Mouse (Mus musculus) heart, adult 11 months (tissue): ENCODE measurements around the gene Alox15.

ENCODE experiments used
- DNase-seq: peaks from one replicate; pipeline ENCODE4 v3.0.0; 2022

The Alox15 gene

DNA sequence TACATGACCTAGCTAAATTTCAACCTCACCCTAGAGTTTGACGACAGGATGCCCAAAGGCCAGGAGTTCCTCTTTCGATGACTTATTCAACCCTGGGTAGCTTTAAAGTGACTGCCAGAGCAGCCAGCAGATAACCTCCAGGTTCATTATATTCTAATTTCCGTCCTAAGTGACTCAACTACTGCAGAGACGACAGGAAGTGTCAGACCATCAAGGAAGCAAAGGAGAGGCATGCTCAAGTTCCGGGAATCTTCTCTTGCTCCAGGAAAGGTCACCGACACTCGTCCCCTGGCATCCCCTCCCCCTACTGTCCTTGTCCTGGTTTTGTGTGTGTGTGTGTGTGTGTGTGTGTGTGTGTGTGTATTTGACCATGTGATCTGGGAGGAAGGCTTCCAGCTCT lies 45.7 kb downstream of the Alox15 start:
- DNase-seq: peak; percentile 87

DNA sequence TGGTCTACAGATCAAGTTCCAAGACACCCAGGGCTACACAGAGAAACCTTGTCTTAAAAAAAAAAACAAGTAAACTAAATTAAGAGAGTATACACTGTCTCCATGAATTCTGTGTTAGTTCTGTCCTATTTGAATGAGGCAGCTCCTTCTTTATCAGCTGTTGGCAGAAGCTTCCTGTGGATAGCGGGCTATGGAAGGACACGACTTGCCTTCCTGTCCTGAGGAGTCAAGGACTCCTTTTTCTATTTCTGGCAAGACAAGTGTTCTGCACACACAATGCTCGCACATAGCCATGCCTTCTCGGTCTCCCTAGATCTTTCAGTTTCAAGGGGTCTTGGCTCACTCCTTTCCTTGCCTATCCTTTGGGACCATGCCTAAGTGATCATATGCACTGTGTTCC lies 49.5 kb downstream of the Alox15 start:
- peak; percentile 94 for DNase-seq

DNA sequence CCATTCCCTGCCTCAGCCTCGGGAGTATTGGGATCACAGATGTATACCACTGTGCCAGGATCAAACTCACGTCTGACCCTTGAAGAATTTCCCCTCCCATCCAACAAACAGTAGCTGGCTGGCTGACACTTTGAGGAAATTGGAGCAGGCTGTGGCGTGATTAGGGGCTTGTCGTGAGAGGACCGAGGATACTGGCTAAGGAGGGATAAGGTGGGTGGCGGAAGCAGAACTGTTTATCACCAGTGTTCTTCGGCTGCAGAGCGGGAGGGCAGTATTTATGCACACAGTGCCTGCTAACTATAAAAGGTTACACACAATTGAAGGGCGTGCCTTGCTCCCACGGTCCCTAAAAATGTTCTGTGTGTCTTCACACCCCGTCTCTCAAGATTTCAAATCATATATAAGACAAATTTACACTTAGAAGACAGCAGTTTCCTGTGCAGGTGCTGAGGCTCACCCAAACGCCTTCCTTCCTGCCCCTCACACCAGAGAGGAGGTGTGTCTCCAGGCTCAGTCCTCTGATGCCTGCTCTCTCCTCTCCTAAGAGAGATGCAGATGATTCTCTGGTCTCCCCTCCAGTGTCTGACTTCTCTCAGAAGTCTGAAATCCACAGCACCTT lies 53.9 kb downstream of the Alox15 start:
- DNase-seq: peak; percentile 89

DNA sequence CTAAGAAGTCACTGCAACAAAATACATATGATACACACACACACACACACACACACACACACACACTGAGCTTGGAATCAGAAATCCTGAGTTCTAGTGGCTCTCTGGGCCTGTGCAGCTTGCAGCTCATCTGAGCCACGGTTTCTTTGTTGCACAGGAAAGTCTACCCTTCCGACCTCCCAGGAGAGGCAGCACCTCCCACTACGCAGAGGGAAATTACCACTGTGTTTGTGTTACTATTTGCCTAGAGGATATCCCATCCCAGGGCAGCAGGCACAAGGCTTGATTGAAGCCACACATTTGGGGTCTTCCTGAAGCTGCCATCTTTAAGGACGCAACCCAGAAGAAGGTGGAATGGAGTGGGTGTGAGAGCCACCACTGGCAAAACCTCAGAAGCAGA lies 54.4 kb downstream of the Alox15 start:
- DNase-seq: peak; percentile 92
